Mouse (Mus musculus): ENCODE measurements around the gene Maml3. TPM values are rescaled to one million over a fixed set of nuclear protein-coding genes. Genes with fewer than 3 reads are reported as not detected.
A peak's percentile ranks its signal among the peaks of the same experiment; 100 is the strongest.

Maml3 gene
- total RNA-seq, 2 experiments from 2014 or later, result 4.4 to 10.6 TPM

GRCm38 (mm10) chr3:51816517-51817285 is 288.2 kb downstream of the Maml3 start:
- no peak for ATAC-seq (replicated peaks; ENCODE audit: low FRiP score, low TSS enrichment, poor library complexity, severe bottlenecking)

GRCm38 (mm10) chr3:51814073-51814472 is 290.8 kb downstream of the Maml3 start:
- peak; percentile 74 for ATAC-seq (replicated peaks; ENCODE audit: low FRiP score, low TSS enrichment, poor library complexity, severe bottlenecking)

- ATAC-seq (replicated peaks; ENCODE audit: low FRiP score, low TSS enrichment, poor library complexity, severe bottlenecking), result peak; percentile 55
Measured at GRCm38 (mm10) chr3:51813186-51813585, 291.7 kb downstream of the Maml3 start.

- no peak for ATAC-seq (replicated peaks; ENCODE audit: low FRiP score, low TSS enrichment, poor library complexity, severe bottlenecking)
Measured at GRCm38 (mm10) chr3:51810731-51811130, 294.1 kb downstream of the Maml3 start.

- ATAC-seq (replicated peaks; ENCODE audit: low FRiP score, low TSS enrichment, poor library complexity, severe bottlenecking), result no peak
Measured at GRCm38 (mm10) chr3:51809822-51810221, 295.1 kb downstream of the Maml3 start.

- ATAC-seq (replicated peaks; ENCODE audit: low FRiP score, low TSS enrichment, poor library complexity, severe bottlenecking), result no peak
Measured at GRCm38 (mm10) chr3:51807981-51808870, 296.6 kb downstream of the Maml3 start.

GRCm38 (mm10) chr3:51805488-51806318 is 299.2 kb downstream of the Maml3 start:
- ATAC-seq (replicated peaks; ENCODE audit: low FRiP score, low TSS enrichment, poor library complexity, severe bottlenecking), result no peak

GRCm38 (mm10) chr3:51803903-51804302 is 301.0 kb downstream of the Maml3 start:
- ATAC-seq (replicated peaks; ENCODE audit: low FRiP score, low TSS enrichment, poor library complexity, severe bottlenecking), result no peak

- ATAC-seq (replicated peaks; ENCODE audit: low FRiP score, low TSS enrichment, poor library complexity, severe bottlenecking), result no peak
Measured at GRCm38 (mm10) chr3:51799650-51800049, 305.2 kb downstream of the Maml3 start.

- ATAC-seq (replicated peaks; ENCODE audit: low FRiP score, low TSS enrichment, poor library complexity, severe bottlenecking), result no peak
Measured at GRCm38 (mm10) chr3:51796838-51797237, 308.0 kb downstream of the Maml3 start.

- 0 out of 2 replicates have a peak, but pooled peaks have one; percentile 30 for ATAC-seq (replicated peaks; ENCODE audit: low FRiP score, low TSS enrichment, poor library complexity, severe bottlenecking)
Measured at GRCm38 (mm10) chr3:51796219-51796828, 308.6 kb downstream of the Maml3 start.

- no peak for ATAC-seq (replicated peaks; ENCODE audit: low FRiP score, low TSS enrichment, poor library complexity, severe bottlenecking)
Measured at GRCm38 (mm10) chr3:51791542-51791941, 313.3 kb downstream of the Maml3 start.

- no peak for ATAC-seq (replicated peaks; ENCODE audit: low FRiP score, low TSS enrichment, poor library complexity, severe bottlenecking)
Measured at GRCm38 (mm10) chr3:51789389-51789904, 315.4 kb downstream of the Maml3 start.

GRCm38 (mm10) chr3:51788591-51789339 is 316.1 kb downstream of the Maml3 start:
- ATAC-seq (replicated peaks; ENCODE audit: low FRiP score, low TSS enrichment, poor library complexity, severe bottlenecking), result peak; percentile 50

GRCm38 (mm10) chr3:51787945-51788344 is 316.9 kb downstream of the Maml3 start:
- ATAC-seq (replicated peaks; ENCODE audit: low FRiP score, low TSS enrichment, poor library complexity, severe bottlenecking), result no peak

GRCm38 (mm10) chr3:51785796-51786195 is 319.1 kb downstream of the Maml3 start:
- ATAC-seq (replicated peaks; ENCODE audit: low FRiP score, low TSS enrichment, poor library complexity, severe bottlenecking), result no peak

- no peak for ATAC-seq (replicated peaks; ENCODE audit: low FRiP score, low TSS enrichment, poor library complexity, severe bottlenecking)
Measured at GRCm38 (mm10) chr3:51782191-51782590, 322.7 kb downstream of the Maml3 start.
